Mouse (Mus musculus) CH12.LX (cell line): Measurements from ENCODE around the gene Cmss1. TPM values are rescaled to one million over a fixed set of nuclear protein-coding genes. Genes with fewer than 3 reads are reported as not detected.

Experiments used
- DNase-seq: peaks from one replicate; pipeline ENCODE4 v3.0.0-alpha.2; 2013; ENCODE audit errors: extremely low read depth
- H3K27ac ChIP-seq: 2 replicates; pipeline ENCODE4 v1.5.1; 2012; ENCODE audit warnings: low read depth, mild to moderate bottlenecking, control low read depth, moderate library complexity; ENCODE audit not compliant: insufficient read depth
- H3K27me3 ChIP-seq: replicated peaks from 2 replicates; pipeline ENCODE3; 2012; ENCODE audit warnings: inconsistent platforms
- H3K36me3 ChIP-seq, 2 experiments: replicated peaks in 1 of 2; 2 replicates each; pipeline versions ENCODE3 to v1.6.1; 2012; ENCODE audit warnings: inconsistent platforms in 1 of 2, low read length in 1 of 2, mild to moderate bottlenecking in 1 of 2, mixed read lengths in 1 of 2, moderate library complexity in 1 of 2; ENCODE audit not compliant: control insufficient read depth in 1 of 2, insufficient read depth in 1 of 2
- H3K4me1 ChIP-seq, 2 experiments: 2 replicates each; pipeline ENCODE4 v1.6.1; 2012; ENCODE audit warnings: inconsistent platforms in 1 of 2, moderate library complexity in 1 of 2; ENCODE audit not compliant: insufficient read depth in 2 of 2, control insufficient read depth in 1 of 2
- H3K4me2 ChIP-seq: 2 replicates; pipeline ENCODE4 v1.6.1; 2012; ENCODE audit warnings: low read depth, mild to moderate bottlenecking, control low read depth; ENCODE audit not compliant: poor library complexity, insufficient read depth, severe bottlenecking
- H3K4me3 ChIP-seq, 3 experiments: fragments of 150-350 bp in 1 of 3; sonication (generic) in 1 of 3; replicated peaks in 1 of 3; 2 replicates each; pipeline versions ENCODE3 to v1.5.1; 2011 to 2012; ENCODE audit warnings: low read depth in 2 of 3, low read length in 2 of 3, mild to moderate bottlenecking in 2 of 3, moderate library complexity in 2 of 3, control low read depth in 1 of 3, improper control_type of control experiment in 1 of 3, inconsistent platforms in 1 of 3, mixed read lengths in 1 of 3; ENCODE audit not compliant: poor library complexity in 1 of 3
- H3K79me2 ChIP-seq: replicated peaks from 2 replicates; pipeline ENCODE4 v1.6.1; 2012; ENCODE audit warnings: mild to moderate bottlenecking, moderate library complexity; ENCODE audit not compliant: control insufficient read depth, poor library complexity, insufficient read depth, severe bottlenecking; ENCODE audit errors: extremely low read depth
- H3K9ac ChIP-seq: 2 replicates; pipeline ENCODE4 v1.6.1; 2012; ENCODE audit warnings: low read depth, mild to moderate bottlenecking, control low read depth, moderate library complexity; ENCODE audit not compliant: insufficient read depth
- H3K9me3 ChIP-seq: replicated peaks from 2 replicates; pipeline ENCODE3; 2012; ENCODE audit warnings: low read length, inconsistent platforms, mixed read lengths
- HCFC1 ChIP-seq: IDR thresholded peaks from 2 replicates; pipeline ENCODE4 v1.6.1; 2012; ENCODE audit warnings: low read depth, mild to moderate bottlenecking, inconsistent platforms, low read length, improper control_type of control experiment
- IRF4 ChIP-seq: IDR thresholded peaks from 2 replicates; pipeline ENCODE4 v1.6.1; 2014; ENCODE audit warnings: low read depth, mild to moderate bottlenecking, inconsistent platforms, low read length, improper control_type of control experiment
- KAT2A ChIP-seq: IDR thresholded peaks from 2 replicates; pipeline ENCODE4 v1.6.1; 2012; ENCODE audit warnings: low read length, improper control_type of control experiment, inconsistent platforms; ENCODE audit not compliant: insufficient replicate concordance
- MAFK ChIP-seq: IDR thresholded peaks from 2 replicates; pipeline ENCODE4 v1.6.1; 2011; ENCODE audit warnings: low read length, improper control_type of control experiment; ENCODE audit not compliant: insufficient replicate concordance
- MEF2A ChIP-seq: IDR thresholded peaks from 2 replicates; pipeline ENCODE4 v1.6.1; 2014; ENCODE audit warnings: low read depth, mild to moderate bottlenecking, inconsistent platforms, low read length, improper control_type of control experiment, borderline replicate concordance
- NRF1 ChIP-seq: IDR thresholded peaks from 2 replicates; pipeline ENCODE4 v1.6.1; 2014; ENCODE audit warnings: low read depth, mild to moderate bottlenecking, inconsistent platforms, low read length, improper control_type of control experiment, moderate library complexity
- PAX5 ChIP-seq: IDR thresholded peaks from 2 replicates; pipeline ENCODE4 v1.6.1; 2012; ENCODE audit warnings: low read length, inconsistent platforms, mixed read lengths
- POLR2A ChIP-seq: IDR thresholded peaks from 2 replicates; pipeline ENCODE4 v1.6.1; 2011; ENCODE audit warnings: low read depth, mild to moderate bottlenecking, improper control_type of control experiment, low read length
- POLR2AphosphoS2 ChIP-seq: IDR thresholded peaks from 2 replicates; pipeline ENCODE4 v1.6.1; 2011; ENCODE audit warnings: low read depth, low read length, improper control_type of control experiment
- SIN3A ChIP-seq: IDR thresholded peaks from 2 replicates; pipeline ENCODE4 v1.6.1; 2012; ENCODE audit warnings: low read length, improper control_type of control experiment, inconsistent platforms
- TBP ChIP-seq: conservative IDR thresholded peaks from 2 replicates; pipeline ENCODE4 v1.6.1; 2011; ENCODE audit warnings: low read depth, low read length, improper control_type of control experiment
- TCF12 ChIP-seq: IDR thresholded peaks from 2 replicates; pipeline ENCODE4 v1.6.1; 2014; ENCODE audit warnings: low read depth, mild to moderate bottlenecking, inconsistent platforms, low read length, improper control_type of control experiment
- UBTF ChIP-seq: IDR thresholded peaks from 2 replicates; pipeline ENCODE4 v1.6.1; 2012; ENCODE audit warnings: low read depth, mild to moderate bottlenecking, inconsistent platforms, low read length, improper control_type of control experiment, moderate library complexity
- USF1 ChIP-seq: IDR thresholded peaks from 2 replicates; pipeline ENCODE4 v1.6.1; 2014; ENCODE audit warnings: low read depth, mild to moderate bottlenecking, inconsistent platforms, low read length, improper control_type of control experiment
- USF2 ChIP-seq: conservative IDR thresholded peaks from 2 replicates; pipeline ENCODE4 v1.6.1; 2011; ENCODE audit warnings: low read depth, low read length, improper control_type of control experiment
- ZC3H11A ChIP-seq: IDR thresholded peaks from 2 replicates; pipeline ENCODE4 v1.6.1; 2012; ENCODE audit warnings: low read depth, mild to moderate bottlenecking, inconsistent platforms, low read length, improper control_type of control experiment
- ZNF384 ChIP-seq: IDR thresholded peaks from 2 replicates; pipeline ENCODE4 v1.6.1; 2012; ENCODE audit warnings: low read depth, low read length, improper control_type of control experiment, inconsistent platforms
- dilution Hi-C: fragments of 300-500 bp; cut with MboI; formaldehyde crosslinking; loops from 2 replicates; pipeline ENCODE4 v1.14.3; 2020; ENCODE audit warnings: low sequenced_read_pairs; ENCODE audit not compliant: extremely low pct_unique_long_range_greater_than_20kb, extremely low pct_ligation_motif_present
- in situ Hi-C: fragments of 300-500 bp; cut with MboI; formaldehyde crosslinking; loops from 3 replicates; pipeline ENCODE4 v1.14.3; 2019; ENCODE audit warnings: low sequenced_read_pairs, low pct_ligation_motif_present, low pct_unique_long_range_greater_than_20kb, mixed read lengths
- polyA plus RNA-seq: library from polyadenylated mRNA; unstranded; fragments of >175 nt; gene quantifications from 2 replicates; pipeline ENCODE4 v1.2.1, GENCODE M21; 2012; ENCODE audit warnings: low read depth; ENCODE audit not compliant: insufficient read length
- total RNA-seq, 2 experiments: library from RNA; depleted of rRNA; stranded (reverse); fragments of 300-350 nt in 1 of 2; fragments of >200 nt in 1 of 2; gene quantifications; 2 replicates each; pipeline ENCODE4 v1.2.3; 2012 to 2014

The Cmss1 gene
- total and polyA plus RNA-seq, 3 experiments = 94.7 to 107 (median 103) TPM

- Histone ChIP-seq H3K4me3 (no peak overlapping the region), H3K9me3 (no peaks in the 10 kb centered on the region), H3K27ac (no peak overlapping the region), H3K27me3 (no peaks in the 10 kb centered on the region), H3K79me2 (no peaks in the 10 kb centered on the region), H3K36me3 (peaks cover 3 to 40% of the 10 kb centered on the region in 2 experiments), H3K4me2 (no peak overlapping the region), H3K4me1 (peaks cover 0 to 7% of the 10 kb centered on the region in 2 experiments; a peak in 2 of 4 replicates), H3K9ac (no peak overlapping the region)
- TF ChIP-seq TBP (no peak), USF2 (no peak), MAFK (no peak), KAT2A (no peak), POLR2AphosphoS2 (no peak)
- in situ Hi-C loops (no loop called here), dilution Hi-C loops (no loop called here)
- DNase-seq = no peak
Measured at GRCm38 (mm10) chr16:57314236-57314635, 292.4 kb downstream of the Cmss1 start.

GRCm38 (mm10) chr16:57313487-57313886 is 293.2 kb downstream of the Cmss1 start:
- TF ChIP-seq NRF1 = no peak
- no peak for TF ChIP-seq USF2
- TF ChIP-seq USF1 = no peak
- TF ChIP-seq TCF12 = no peak
- no peak for TF ChIP-seq SIN3A
- TF ChIP-seq HCFC1 = no peak
- TF ChIP-seq ZNF384 = no peak
- TF ChIP-seq POLR2A = no peak
- no peak for TF ChIP-seq TBP
- TF ChIP-seq PAX5 = no peak
- no peak for TF ChIP-seq UBTF
- no peak for TF ChIP-seq MEF2A
- TF ChIP-seq ZC3H11A = no peak
- no peak for TF ChIP-seq IRF4
- no peak overlapping the region for H3K4me2 ChIP-seq
- peaks cover 0 to 7% of the 10 kb centered on the region in 2 experiments; a peak in 2 of 4 replicates for H3K4me1 ChIP-seq
- no peak overlapping the region for H3K9ac ChIP-seq
- in situ Hi-C loops = no loop called here
- no peak overlapping the region for H3K4me3 ChIP-seq
- H3K79me2 ChIP-seq = no peaks in the 10 kb centered on the region
- H3K9me3 ChIP-seq = no peaks in the 10 kb centered on the region
- H3K27ac ChIP-seq = no peak overlapping the region
- no peak for DNase-seq
- dilution Hi-C loops = no loop called here
- no peaks in the 10 kb centered on the region for H3K27me3 ChIP-seq
- peaks cover 3 to 44% of the 10 kb centered on the region in 2 experiments for H3K36me3 ChIP-seq
